Mouse (Mus musculus): ENCODE data around the gene Sec22c. TPM values are rescaled to one million over a fixed set of nuclear protein-coding genes. Genes with fewer than 3 reads are reported as not detected.

Gene Sec22c
- total RNA-seq, 2 experiments from 2014 or later = 4.8 to 5.9 TPM

Other genes starting within 250 kb of the Sec22c start
- gene Cck, start 209.8 kb downstream of the Sec22c start, total RNA-seq (2015; ENCODE audit: low replicate concordance) = not detected in 2 replicates
- gene Cck, start 209.8 kb downstream of the Sec22c start, total RNA-seq (2017; ENCODE audit: low replicate concordance) = not detected in 2 replicates
- not detected in 2 replicates for gene Lyzl4, start 63.4 kb downstream of the Sec22c start, total RNA-seq (2015; ENCODE audit: low replicate concordance)
- gene Lyzl4, start 63.4 kb downstream of the Sec22c start, total RNA-seq (2017; ENCODE audit: low replicate concordance) = not detected in 2 replicates
- 0.36 TPM in 1 of 2 replicates, not detected in the other for gene Vipr1, start 62.8 kb downstream of the Sec22c start, total RNA-seq (2015; ENCODE audit: low replicate concordance)
- gene Vipr1, start 62.8 kb downstream of the Sec22c start, total RNA-seq (2017; ENCODE audit: low replicate concordance) = 0.64 TPM in 1 of 2 replicates, not detected in the other
- gene Ss18l2, start 4.8 kb upstream of the Sec22c start, total RNA-seq (2015; ENCODE audit: low replicate concordance) = 8.8 and 47.2 TPM in 2 replicates
- gene Ss18l2, start 4.8 kb upstream of the Sec22c start, total RNA-seq (2017; ENCODE audit: low replicate concordance) = 17.2 and 52.3 TPM in 2 replicates
- gene Nktr, start 13.7 kb upstream of the Sec22c start, total RNA-seq (2015; ENCODE audit: low replicate concordance) = 225 and 240 TPM in 2 replicates
- 322 and 375 TPM in 2 replicates for gene Nktr, start 13.7 kb upstream of the Sec22c start, total RNA-seq (2017; ENCODE audit: low replicate concordance)
- 1.1 TPM in 1 of 2 replicates, not detected in the other for gene Zfp651, start 53.8 kb upstream of the Sec22c start, total RNA-seq (2015; ENCODE audit: low replicate concordance)
- gene Zfp651, start 53.8 kb upstream of the Sec22c start, total RNA-seq (2017; ENCODE audit: low replicate concordance) = 0.77 TPM in 1 of 2 replicates, not detected in the other
- gene Klhl40, start 72.1 kb upstream of the Sec22c start, total RNA-seq (2015; ENCODE audit: low replicate concordance) = not detected in 2 replicates
- not detected in 2 replicates for gene Klhl40, start 72.1 kb upstream of the Sec22c start, total RNA-seq (2017; ENCODE audit: low replicate concordance)
- not detected in 2 replicates for gene Hhatl, start 87.0 kb upstream of the Sec22c start, total RNA-seq (2015; ENCODE audit: low replicate concordance)
- gene Hhatl, start 87.0 kb upstream of the Sec22c start, total RNA-seq (2017; ENCODE audit: low replicate concordance) = not detected in 2 replicates
- gene Ccdc13, start 134.0 kb upstream of the Sec22c start, total RNA-seq (2015; ENCODE audit: low replicate concordance) = not detected in 2 replicates
- gene Ccdc13, start 134.0 kb upstream of the Sec22c start, total RNA-seq (2017; ENCODE audit: low replicate concordance) = not detected in 2 replicates
- gene Higd1a, start 152.9 kb upstream of the Sec22c start, total RNA-seq (2015; ENCODE audit: low replicate concordance) = 23.4 and 24.3 TPM in 2 replicates
- 11.7 and 19.4 TPM in 2 replicates for gene Higd1a, start 152.9 kb upstream of the Sec22c start, total RNA-seq (2017; ENCODE audit: low replicate concordance)
- gene Ackr2, start 192.9 kb upstream of the Sec22c start, total RNA-seq (2015; ENCODE audit: low replicate concordance) = not detected in 2 replicates
- not detected in 2 replicates for gene Ackr2, start 192.9 kb upstream of the Sec22c start, total RNA-seq (2017; ENCODE audit: low replicate concordance)
- gene Cyp8b1, start 210.8 kb upstream of the Sec22c start, total RNA-seq (2015; ENCODE audit: low replicate concordance) = not detected in 2 replicates
- not detected in 2 replicates for gene Cyp8b1, start 210.8 kb upstream of the Sec22c start, total RNA-seq (2017; ENCODE audit: low replicate concordance)
- not detected in 2 replicates for gene Fam198a, start 245.5 kb upstream of the Sec22c start, total RNA-seq (2015; ENCODE audit: low replicate concordance)
- gene Fam198a, start 245.5 kb upstream of the Sec22c start, total RNA-seq (2017; ENCODE audit: low replicate concordance) = not detected in 2 replicates

Data from erythroid progenitor cell, adult 5-6 weeks (primary cell).